Mouse (Mus musculus) cerebral cortex, adult 2 months (tissue): ENCODE data around the gene Klhl3.

Experiments
- WGBS: fragments of 180-500 bp; shearing (Covaris S2); methylation state at CpG from one replicate; pipeline ENCODE4 v1.1.7; 2018; 5-methylcytosine and 5-hydroxymethylcytosine counted together

Klhl3 gene

DNA sequence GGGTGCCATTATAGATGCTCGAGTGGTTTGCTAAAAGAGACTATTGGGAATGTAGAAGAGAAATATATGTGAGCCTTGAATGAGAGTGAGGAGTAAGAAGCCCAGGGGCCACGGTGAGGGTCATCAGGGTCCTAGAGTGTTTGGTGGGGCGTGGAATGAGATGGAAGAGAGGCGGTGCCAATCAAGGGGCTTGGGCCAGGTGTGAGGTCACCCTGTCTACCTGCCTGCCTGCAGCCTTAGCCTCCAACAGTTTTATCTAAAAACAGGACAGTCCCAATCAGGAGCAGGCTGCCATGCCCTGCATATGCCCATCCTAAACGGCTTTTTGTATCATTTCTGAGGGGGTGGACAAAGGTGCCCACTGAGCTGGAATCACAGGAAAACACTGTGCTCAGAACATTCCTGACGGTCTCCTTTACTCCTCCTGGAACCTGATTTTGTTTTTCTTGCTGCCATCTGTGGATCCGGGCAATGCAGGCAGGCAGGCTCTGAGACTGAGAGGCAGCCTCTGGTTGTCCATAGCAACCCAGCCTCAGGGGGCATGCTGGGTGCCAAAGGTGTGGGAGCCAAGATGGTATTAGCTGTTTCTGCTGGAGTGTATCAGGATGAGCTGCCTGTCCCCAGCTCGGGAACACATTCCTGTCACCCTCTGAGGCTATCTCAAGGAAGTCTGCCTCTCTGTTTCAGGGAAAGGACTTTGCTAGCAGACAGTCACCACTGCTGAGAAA, 89.5 kb downstream of the Klhl3 start:
- WGBS = 55% methylated on average over 8 of the region's 8 CpGs

- 82% methylated on average over 9 of the region's 9 CpGs for WGBS
These were observed 90.3 kb downstream of the Klhl3 start for GRCm38 (mm10) chr13:58023001-58023560.

DNA sequence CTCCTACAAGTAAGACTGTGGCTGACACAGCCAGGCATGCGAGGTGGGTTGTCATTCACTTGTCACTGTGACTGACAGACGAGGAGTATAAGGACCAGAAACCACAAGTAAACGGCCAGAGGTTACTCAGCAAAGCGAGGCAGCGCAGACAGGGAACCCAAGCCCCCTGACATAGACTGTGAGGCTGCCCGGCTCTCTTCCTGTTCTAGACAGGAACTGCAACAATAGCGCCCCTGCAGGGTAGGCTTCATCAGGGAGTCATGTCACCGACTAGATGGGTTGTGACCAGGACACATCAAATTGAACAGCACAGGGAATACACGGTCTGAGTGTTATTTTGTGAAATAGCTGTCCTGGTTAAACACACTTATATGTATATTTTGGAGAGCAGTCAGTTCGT, 93.0 kb downstream of the Klhl3 start:
- 78% methylated on average over 10 of the region's 10 CpGs for WGBS

DNA sequence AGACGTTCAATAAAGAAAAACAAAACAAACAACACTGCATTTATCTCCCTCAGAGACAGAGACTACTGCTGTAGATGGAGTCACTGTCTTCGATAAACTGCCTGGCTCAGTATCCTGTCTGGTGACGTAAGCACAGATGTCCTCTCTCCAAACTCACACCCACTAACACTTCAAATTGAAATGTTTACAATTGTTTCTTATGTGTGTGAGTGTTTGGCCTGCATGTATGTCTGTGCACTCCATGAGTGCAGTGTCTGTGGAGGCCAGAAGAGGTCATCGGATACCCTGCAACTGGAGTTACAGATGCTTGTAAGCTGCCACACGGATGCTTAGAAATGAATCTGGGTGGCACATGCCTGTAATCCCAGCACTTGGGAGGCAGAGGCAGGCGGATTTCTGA, 96.1 kb downstream of the Klhl3 start:
- 63% methylated on average over 6 of the region's 6 CpGs for WGBS

- WGBS = 56% methylated on average over 14 of the region's 14 CpGs
These were observed 101.1 kb downstream of the Klhl3 start for GRCm38 (mm10) chr13:58012067-58012925.

GRCm38 (mm10) chr13:58011526-58011925, 101.9 kb downstream of the Klhl3 start:
- 47% methylated on average over 2 of the region's 2 CpGs for WGBS

DNA sequence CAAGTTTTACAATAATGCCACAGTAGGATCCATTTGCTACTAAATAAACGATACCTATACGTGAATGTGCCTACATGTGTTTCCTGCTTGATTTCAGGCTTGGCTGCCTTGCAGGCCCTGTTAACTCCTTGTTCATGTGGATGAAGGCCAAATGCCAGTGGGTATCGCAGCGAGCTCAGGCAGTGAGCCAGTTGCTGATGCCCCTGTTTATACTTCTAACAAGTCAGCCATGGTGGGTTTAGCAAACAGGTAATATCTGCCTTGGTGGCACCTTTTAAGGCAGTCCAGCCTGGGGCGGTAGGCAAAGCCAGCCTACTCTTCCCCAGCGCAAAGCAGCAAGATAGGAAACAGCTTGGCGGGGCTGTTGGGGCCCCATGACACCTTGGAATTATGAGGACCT, 103.0 kb downstream of the Klhl3 start:
- WGBS = 90% methylated on average over 7 of the region's 7 CpGs

DNA sequence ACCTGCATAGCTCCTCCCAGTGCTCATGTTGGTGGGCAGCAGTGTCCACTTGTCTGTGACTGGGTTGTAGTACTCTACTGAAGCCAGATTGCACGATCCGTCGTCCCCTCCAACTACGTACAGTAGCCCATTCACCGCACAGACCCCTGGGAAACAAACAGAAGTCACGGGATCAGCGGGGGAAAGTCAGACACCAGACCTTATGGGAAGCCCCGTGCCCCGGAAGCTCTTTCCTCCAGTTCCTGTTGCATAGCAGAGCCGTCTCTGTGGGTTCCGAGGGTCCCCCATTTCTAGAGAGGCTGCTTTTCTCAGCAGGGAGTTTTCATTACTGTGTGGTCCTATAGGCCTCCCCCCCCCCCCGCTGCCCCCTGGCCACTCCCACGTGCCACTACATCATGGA, 104.1 kb downstream of the Klhl3 start:
- WGBS = 80% methylated on average over 13 of the region's 13 CpGs

DNA sequence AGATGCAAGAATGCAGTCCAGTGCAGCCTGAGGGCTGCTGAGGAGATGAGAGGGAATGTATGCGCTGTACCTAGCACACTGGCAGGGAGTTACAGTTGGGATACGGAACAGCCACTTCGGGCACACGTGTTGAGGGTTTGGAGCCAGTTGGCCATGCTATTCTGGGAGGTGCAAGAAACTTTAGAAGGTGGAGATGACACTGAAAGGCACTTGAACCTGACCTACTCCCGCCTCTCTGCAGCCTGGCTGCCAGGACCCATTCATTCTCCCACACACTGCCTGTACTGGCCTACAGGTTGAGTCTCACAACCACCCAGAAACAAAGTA, 105.4 kb downstream of the Klhl3 start:
- WGBS = 61% methylated on average over 5 of the region's 5 CpGs

- WGBS = 68% methylated on average over 15 of the region's 16 CpGs
These were observed 105.9 kb downstream of the Klhl3 start for GRCm38 (mm10) chr13:58007256-58008037.

DNA sequence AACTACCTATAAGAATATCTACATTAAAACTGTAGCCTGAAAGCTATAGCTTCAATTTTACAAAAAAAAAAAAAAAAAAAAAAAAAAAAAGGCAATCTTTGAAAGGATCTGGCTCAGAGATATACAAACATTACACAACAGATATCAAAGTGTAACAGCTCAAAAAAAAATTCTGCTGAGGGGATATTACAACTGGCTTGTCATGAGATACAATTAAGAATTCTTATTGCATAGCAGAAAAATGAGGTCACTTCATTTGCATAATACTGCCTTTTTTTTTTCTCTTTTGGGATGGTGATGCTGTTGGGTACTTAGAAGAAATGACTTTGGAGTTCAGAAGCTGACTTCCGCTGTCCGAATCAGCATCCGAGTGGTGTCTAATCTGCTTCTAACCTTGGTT, 111.6 kb downstream of the Klhl3 start:
- 87% methylated on average over 3 of the region's 3 CpGs for WGBS

DNA sequence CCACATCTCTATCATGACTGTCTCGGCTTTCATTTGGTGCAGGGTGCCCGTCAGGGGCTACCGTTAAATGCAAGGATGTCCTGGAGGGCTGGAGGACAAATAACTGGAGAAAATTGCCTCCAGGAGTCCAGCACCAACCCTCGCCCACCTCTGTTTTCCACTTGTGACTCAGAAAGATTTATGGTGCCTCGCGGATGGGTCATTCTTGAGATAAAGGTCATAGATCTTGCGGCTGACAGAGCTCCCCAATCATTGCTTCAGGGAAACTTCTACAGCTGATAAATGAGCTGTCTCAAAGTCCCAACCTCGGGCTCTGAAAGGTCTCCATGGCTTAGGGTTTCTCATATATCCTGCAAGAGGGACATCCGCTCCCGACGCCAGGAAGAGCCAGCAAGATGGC, 116.9 kb downstream of the Klhl3 start:
- WGBS = 95% methylated on average over 11 of the region's 11 CpGs

GRCm38 (mm10) chr13:57995864-57996263, 117.5 kb downstream of the Klhl3 start:
- WGBS = 86% methylated on average over 13 of the region's 13 CpGs

GRCm38 (mm10) chr13:57984637-57985036, 128.8 kb downstream of the Klhl3 start:
- 40% methylated on average over 10 of the region's 10 CpGs for WGBS

- 72% methylated on average over 8 of the region's 8 CpGs for WGBS
These were observed 129.2 kb downstream of the Klhl3 start for GRCm38 (mm10) chr13:57984163-57984562.

- WGBS = 35% methylated on average over 12 of the region's 12 CpGs
These were observed 130.1 kb downstream of the Klhl3 start for GRCm38 (mm10) chr13:57983330-57983729.

DNA sequence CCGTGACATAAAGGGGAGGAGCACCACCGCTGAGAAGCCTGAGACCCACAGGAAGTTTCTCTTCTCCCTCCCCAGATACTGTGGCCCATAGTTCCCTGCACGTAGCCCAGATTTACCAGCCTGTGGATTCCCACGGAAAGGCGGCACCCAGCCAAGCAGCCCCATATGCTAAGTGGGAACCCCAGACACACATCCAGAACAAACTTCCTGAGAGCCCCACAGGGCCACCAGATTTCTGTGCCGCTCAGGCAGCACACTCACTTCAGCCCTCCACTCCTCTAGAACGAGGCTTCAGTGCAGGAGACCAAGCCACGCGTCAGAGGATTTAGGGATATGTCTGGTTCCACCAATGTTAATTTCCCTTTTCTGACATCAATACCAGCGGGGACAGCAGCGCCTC, 130.5 kb downstream of the Klhl3 start:
- 47% methylated on average over 11 of the region's 11 CpGs for WGBS

DNA sequence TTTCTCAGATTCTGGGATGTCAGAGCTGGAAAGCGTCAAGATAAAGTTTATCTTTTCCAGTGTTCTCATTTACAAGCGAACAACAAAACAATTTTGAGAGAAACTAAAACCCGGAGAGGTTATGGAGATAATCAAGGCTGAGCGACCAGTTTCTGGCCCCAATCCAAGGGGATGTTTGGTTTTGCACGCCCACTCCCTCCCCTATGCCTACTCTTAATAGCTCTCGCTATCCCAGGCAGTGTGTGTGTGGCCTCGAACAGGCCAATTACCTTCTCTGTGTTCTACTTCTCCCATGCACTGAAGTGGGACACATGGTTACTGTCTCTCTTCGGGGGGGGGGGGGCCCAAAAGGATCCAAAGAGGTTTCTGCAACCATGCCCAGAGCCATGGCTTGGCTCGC, 132.7 kb downstream of the Klhl3 start:
- 47% methylated on average over 9 of the region's 9 CpGs for WGBS

- WGBS = 43% methylated on average over 2 of the region's 2 CpGs
These were observed 133.3 kb downstream of the Klhl3 start for GRCm38 (mm10) chr13:57980071-57980470.

DNA sequence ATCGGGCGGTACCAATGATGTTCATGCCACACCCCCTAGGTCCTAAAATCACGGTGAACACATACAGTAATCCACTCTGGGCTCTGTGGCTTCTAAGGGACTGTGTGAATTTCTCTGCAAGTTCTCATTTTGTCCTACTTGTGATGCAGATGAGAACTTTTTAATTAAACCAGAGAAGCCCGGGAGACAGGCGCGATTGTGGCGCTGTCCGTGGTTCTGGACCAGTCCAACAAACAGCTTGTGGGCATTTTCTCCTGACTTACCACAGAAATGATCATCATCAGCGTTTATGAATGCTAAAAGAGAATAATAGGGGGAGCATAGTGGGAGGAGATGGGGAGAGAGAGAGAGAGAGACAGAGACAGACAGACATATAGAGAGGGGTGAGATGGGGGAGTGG, 134.5 kb downstream of the Klhl3 start:
- WGBS = 26% methylated on average over 9 of the region's 9 CpGs

DNA sequence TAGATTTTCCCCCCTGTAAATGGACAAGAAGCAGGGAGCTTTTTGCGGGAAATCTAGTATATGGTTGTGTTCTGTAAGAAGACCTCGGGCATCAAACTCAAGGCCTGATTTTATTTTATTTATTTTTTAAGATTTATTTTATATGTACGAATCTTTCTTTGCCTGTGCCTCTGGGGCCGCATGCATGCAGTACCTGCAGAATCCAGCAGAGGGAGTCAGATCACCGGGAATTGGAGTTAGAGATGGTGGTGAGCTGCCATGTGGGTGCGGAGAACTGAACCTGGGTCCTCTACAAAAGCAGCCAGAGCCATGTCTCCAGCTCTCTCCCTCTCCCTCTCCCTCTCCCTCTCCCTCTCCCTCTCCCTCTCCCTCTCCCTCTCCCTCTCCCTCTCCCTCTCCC, 135.7 kb downstream of the Klhl3 start:
- 89% methylated on average over 6 of the region's 6 CpGs for WGBS

DNA sequence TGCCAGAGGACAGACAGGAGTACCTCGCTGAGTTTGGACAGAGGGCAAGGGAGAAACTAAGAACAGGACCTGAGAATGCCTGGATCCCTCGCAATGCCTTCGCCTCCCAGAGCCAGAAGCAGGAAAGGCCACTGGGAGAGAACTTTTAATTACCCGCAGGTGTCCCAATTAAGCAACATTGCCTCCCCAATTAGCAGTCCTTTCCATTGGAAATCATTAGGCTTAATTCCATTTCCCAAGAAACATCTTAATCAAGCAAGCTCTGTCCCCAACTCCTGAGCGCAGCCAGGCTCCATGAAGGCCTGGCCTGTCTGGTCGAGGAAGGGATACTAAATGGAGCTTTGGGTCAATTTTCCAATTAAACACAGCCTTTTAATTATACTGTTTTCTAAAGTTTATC, 147.7 kb downstream of the Klhl3 start:
- 73% methylated on average over 6 of the region's 6 CpGs for WGBS
